Mouse (Mus musculus) forebrain, embryonic 16.5 days (tissue): Measurements from ENCODE around the gene Rab20. TPM values are rescaled to one million over a fixed set of nuclear protein-coding genes. Genes with fewer than 3 reads are reported as not detected.
"Not testable (repeated sequence)": the region's sequence is repeated elsewhere in the genome, so short reads cannot be mapped to it uniquely, and the experiment has no call there.

Source experiments
- ATAC-seq: fragments of 200-750 bp; cut with Nextera tagmentation; 2 replicates; pipeline ENCODE4 v1.8.0; 2017; ENCODE audit warnings: mild to moderate bottlenecking, moderate library complexity
- H3K27ac ChIP-seq: fragments of 300-500 bp; sonication (generic); 2 replicates; pipeline ENCODE4 v1.5.1; 2014; ENCODE audit warnings: low read length, control low read depth
- H3K27me3 ChIP-seq: fragments of 300-500 bp; sonication (generic); replicated peaks from 2 replicates; pipeline ENCODE4 v1.6.1; 2014; ENCODE audit warnings: low read length; ENCODE audit not compliant: control insufficient read depth, insufficient read depth
- H3K36me3 ChIP-seq: fragments of 300-500 bp; sonication (generic); 2 replicates; pipeline ENCODE4 v1.6.1; 2014; ENCODE audit not compliant: control insufficient read depth, insufficient read depth
- H3K4me1 ChIP-seq: fragments of 300-500 bp; sonication (generic); replicated peaks from 2 replicates; pipeline ENCODE4 v1.6.1; 2014; ENCODE audit warnings: low read length; ENCODE audit not compliant: control insufficient read depth, insufficient read depth
- H3K4me2 ChIP-seq: fragments of 300-500 bp; sonication (generic); 2 replicates; pipeline ENCODE4 v1.6.1; 2014; ENCODE audit warnings: mild to moderate bottlenecking, low read length, control low read depth
- H3K4me3 ChIP-seq: fragments of 300-500 bp; sonication (generic); replicated peaks from 2 replicates; pipeline ENCODE4 v1.5.1; 2014; ENCODE audit warnings: mild to moderate bottlenecking, low read length, control low read depth
- H3K9ac ChIP-seq: fragments of 300-500 bp; sonication (generic); replicated peaks from 2 replicates; pipeline ENCODE4 v1.6.1; 2014; ENCODE audit warnings: low read depth, low read length, control low read depth
- H3K9me3 ChIP-seq: fragments of 300-500 bp; sonication (generic); 2 replicates; pipeline ENCODE4 v1.6.1; 2016; ENCODE audit warnings: low read length; ENCODE audit not compliant: control insufficient read depth
- WGBS: fragments of 180-500 bp; shearing (Covaris S2); extraction: QIAGEN DNeasy Blood & Tissue Kit; methylation state at CpG from one replicate; pipeline ENCODE4 v1.1.7; 2014; 5-methylcytosine and 5-hydroxymethylcytosine counted together
- polyA plus RNA-seq: library from polyadenylated mRNA; unstranded; fragments of >200 nt; fragmentation: Nextera tagmentation; extraction: Ambion mirVana; gene quantifications from 2 replicates; pipeline ENCODE4 v1.2.1, GENCODE M21; 2015

Rab20 gene
- polyA plus RNA-seq, 1 experiment from 2014 or later, result 0.77 TPM

- Histone ChIP-seq H3K4me1 (no peaks in the 10 kb centered on the region), H3K27ac (no peak overlapping the region), H3K9me3 (no peaks in the 10 kb centered on the region), H3K4me2 (no peak overlapping the region), H3K27me3 (no peaks in the 10 kb centered on the region), H3K36me3 (peaks cover 45% of the 10 kb centered on the region), H3K9ac (no peak overlapping the region), H3K4me3 (no peak overlapping the region)
- no peak for ATAC-seq
- 85% methylated on average over 10 of the region's 10 CpGs for WGBS
Measured at GRCm38 (mm10) chr8:11508880-11509279, 30.4 kb upstream of the Rab20 start.

GRCm38 (mm10) chr8:11506802-11507201 lies 28.3 kb upstream of the Rab20 start:
- ATAC-seq, result peak; percentile 44; the same call in 1 of the 2 replicates
- Histone ChIP-seq H3K36me3 (peaks cover 37% of the 10 kb centered on the region), H3K4me1 (no peaks in the 10 kb centered on the region), H3K4me2 (no peak overlapping the region), H3K27me3 (no peaks in the 10 kb centered on the region), H3K9ac (no peak overlapping the region), H3K4me3 (no peak overlapping the region), H3K27ac (no peak overlapping the region), H3K9me3 (no peaks in the 10 kb centered on the region)
- WGBS, result 70% methylated on average over 6 of the region's 6 CpGs

GRCm38 (mm10) chr8:11506074-11506473 lies 27.6 kb upstream of the Rab20 start:
- no peak for ATAC-seq

GRCm38 (mm10) chr8:11503476-11504232 lies 25.1 kb upstream of the Rab20 start:
- peaks cover 16% of the 10 kb centered on the region for H3K36me3 ChIP-seq

More at GRCm38 (mm10) chr8:11506074-11506473, 27.6 kb upstream of the Rab20 start:
- H3K27ac ChIP-seq, result no peak overlapping the region
- H3K4me2 ChIP-seq, result no peak overlapping the region
- peaks cover 30% of the 10 kb centered on the region for H3K36me3 ChIP-seq
- WGBS, result 84% methylated on average over 14 of the region's 14 CpGs
- H3K27me3 ChIP-seq, result no peaks in the 10 kb centered on the region
- no peaks in the 10 kb centered on the region for H3K9me3 ChIP-seq
- H3K4me3 ChIP-seq, result no peak overlapping the region
- no peak overlapping the region for H3K9ac ChIP-seq
- H3K4me1 ChIP-seq, result no peaks in the 10 kb centered on the region

GRCm38 (mm10) chr8:11498786-11499485 lies 20.4 kb upstream of the Rab20 start:
- no peak overlapping the region for H3K4me2 ChIP-seq
- H3K4me1 ChIP-seq, result peaks cover 17% of the 10 kb centered on the region
- no peak overlapping the region for H3K27ac ChIP-seq
- WGBS, result 90% methylated on average over 4 of the region's 4 CpGs
- H3K27me3 ChIP-seq, result peaks cover 8% of the 10 kb centered on the region; the same call in 1 of the 2 replicates
- H3K9me3 ChIP-seq, result no peaks in the 10 kb centered on the region
- H3K36me3 ChIP-seq, result 0 out of 2 replicates have a peak, but pooled peaks cover under 1% of the 10 kb centered on the region
- no peak overlapping the region for H3K4me3 ChIP-seq
- no peak overlapping the region for H3K9ac ChIP-seq
- no peak for ATAC-seq

More at GRCm38 (mm10) chr8:11503476-11504232, 25.1 kb upstream of the Rab20 start:
- no peak overlapping the region for H3K9ac ChIP-seq
- no peaks in the 10 kb centered on the region for H3K27me3 ChIP-seq
- H3K27ac ChIP-seq, result no peak overlapping the region
- H3K4me1 ChIP-seq, result peaks cover 2% of the 10 kb centered on the region
- WGBS, result 92% methylated on average over 13 of the region's 13 CpGs
- ATAC-seq, result no peak
- H3K4me3 ChIP-seq, result no peak overlapping the region
- H3K4me2 ChIP-seq, result no peak overlapping the region
- H3K9me3 ChIP-seq, result no peaks in the 10 kb centered on the region

- no peaks in the 10 kb centered on the region for H3K9me3 ChIP-seq
- H3K36me3 ChIP-seq, result no peaks in the 10 kb centered on the region
- peaks cover 8% of the 10 kb centered on the region; the same call in 1 of the 2 replicates for H3K27me3 ChIP-seq
- no peak overlapping the region for H3K9ac ChIP-seq
- H3K4me1 ChIP-seq, result peaks cover 17% of the 10 kb centered on the region
- H3K4me3 ChIP-seq, result peak overlapping the region; percentile 92
- H3K27ac ChIP-seq, result no peak overlapping the region
- 81% methylated on average over 12 of the region's 12 CpGs for WGBS
- H3K4me2 ChIP-seq, result peak overlapping the region; percentile 95
- no peak for ATAC-seq
Measured at GRCm38 (mm10) chr8:11498281-11498680, 19.8 kb upstream of the Rab20 start.

GRCm38 (mm10) chr8:11497017-11497990 lies 18.8 kb upstream of the Rab20 start, which contains the start of gene Naxd:
Gene Naxd, plus strand, starts transcription at chr8:11497506.
- ATAC-seq, result peak; percentile 99
- H3K4me1 ChIP-seq, result peaks cover 17% of the 10 kb centered on the region
- no peaks in the 10 kb centered on the region for H3K9me3 ChIP-seq
- no peaks in the 10 kb centered on the region for H3K36me3 ChIP-seq
- H3K4me3 ChIP-seq, result peak within 1 kb of the TSS; percentile 92
- peak within 1 kb of the TSS; percentile 87 for H3K27ac ChIP-seq
- 3% methylated on average over 73 of the region's 73 CpGs for WGBS
- H3K4me2 ChIP-seq, result peak within 1 kb of the TSS; percentile 95
- H3K27me3 ChIP-seq, result peaks cover 8% of the 10 kb centered on the region; the same call in 1 of the 2 replicates
- H3K9ac ChIP-seq, result peak within 1 kb of the TSS; percentile 89

GRCm38 (mm10) chr8:11492340-11492739 lies 13.8 kb upstream of the Rab20 start:
- H3K4me2 ChIP-seq, ATAC-seq, H3K27me3 ChIP-seq, H3K4me1 ChIP-seq, H3K27ac ChIP-seq, H3K4me3 ChIP-seq, H3K9me3 ChIP-seq, H3K9ac ChIP-seq, H3K36me3 ChIP-seq: not testable (repeated sequence)
- 79% methylated on average over 2 of the region's 2 CpGs for WGBS
